Mouse (Mus musculus) small intestine, adult 2 months (tissue): ENCODE results near the gene Rab34. TPM values are rescaled to one million over a fixed set of nuclear protein-coding genes. Genes with fewer than 3 reads are reported as not detected.
A peak's percentile ranks its signal among the peaks of the same experiment; 100 is the strongest.

ENCODE experiments used
- H3K27ac ChIP-seq: fragments of 200-500 bp; 2 replicates; pipeline ENCODE4 v1.5.1; 2012; ENCODE audit warnings: low read depth, low read length, control low read depth, inconsistent platforms; ENCODE audit not compliant: insufficient read depth
- H3K27me3 ChIP-seq: fragments of 200-500 bp; 2 replicates; pipeline ENCODE4 v1.6.1; 2012; ENCODE audit warnings: mild to moderate bottlenecking, moderate library complexity, low read length, inconsistent platforms; ENCODE audit not compliant: control insufficient read depth, insufficient read depth
- H3K36me3 ChIP-seq: fragments of 200-500 bp; 2 replicates; pipeline ENCODE4 v1.6.1; 2012; ENCODE audit warnings: mild to moderate bottlenecking, low read length, control low read depth, inconsistent platforms; ENCODE audit not compliant: control insufficient read depth, insufficient read depth
- H3K4me1 ChIP-seq: fragments of 200-500 bp; 2 replicates; pipeline ENCODE4 v1.6.1; 2012; ENCODE audit warnings: low read length, inconsistent platforms, mixed read lengths; ENCODE audit not compliant: control insufficient read depth, insufficient read depth, insufficient read length
- H3K4me3 ChIP-seq: fragments of 200-500 bp; 2 replicates; pipeline ENCODE4 v1.5.1; 2012; ENCODE audit warnings: low read depth, mild to moderate bottlenecking, control low read depth, inconsistent platforms, low read length, moderate library complexity
- CTCF ChIP-seq: fragments of 200-500 bp; IDR thresholded peaks from 2 replicates; pipeline ENCODE4 v1.5.1; 2012; ENCODE audit warnings: low read depth, mild to moderate bottlenecking, control low read depth, inconsistent platforms, low read length, moderate library complexity, mixed read lengths; ENCODE audit not compliant: insufficient replicate concordance, insufficient read length; ENCODE audit errors: extremely low read depth
- POLR2A ChIP-seq: fragments of 200-500 bp; IDR thresholded peaks from 2 replicates; pipeline ENCODE4 v1.6.1; 2012; ENCODE audit warnings: low read depth, mild to moderate bottlenecking, control low read depth, inconsistent platforms, low read length, moderate library complexity
- WGBS: fragments of 180-500 bp; shearing (Covaris S2); methylation state at CpG from one replicate; pipeline ENCODE4 v1.1.7; 2018; 5-methylcytosine and 5-hydroxymethylcytosine counted together
- polyA plus RNA-seq: library from polyadenylated mRNA; depleted of rRNA; stranded (reverse); fragments of >200 nt; gene quantifications from 2 replicates; pipeline ENCODE4 v1.2.3, GENCODE M21; 2012

The Rab34 gene
- polyA plus RNA-seq, 1 experiment: 13.0 TPM

DNA sequence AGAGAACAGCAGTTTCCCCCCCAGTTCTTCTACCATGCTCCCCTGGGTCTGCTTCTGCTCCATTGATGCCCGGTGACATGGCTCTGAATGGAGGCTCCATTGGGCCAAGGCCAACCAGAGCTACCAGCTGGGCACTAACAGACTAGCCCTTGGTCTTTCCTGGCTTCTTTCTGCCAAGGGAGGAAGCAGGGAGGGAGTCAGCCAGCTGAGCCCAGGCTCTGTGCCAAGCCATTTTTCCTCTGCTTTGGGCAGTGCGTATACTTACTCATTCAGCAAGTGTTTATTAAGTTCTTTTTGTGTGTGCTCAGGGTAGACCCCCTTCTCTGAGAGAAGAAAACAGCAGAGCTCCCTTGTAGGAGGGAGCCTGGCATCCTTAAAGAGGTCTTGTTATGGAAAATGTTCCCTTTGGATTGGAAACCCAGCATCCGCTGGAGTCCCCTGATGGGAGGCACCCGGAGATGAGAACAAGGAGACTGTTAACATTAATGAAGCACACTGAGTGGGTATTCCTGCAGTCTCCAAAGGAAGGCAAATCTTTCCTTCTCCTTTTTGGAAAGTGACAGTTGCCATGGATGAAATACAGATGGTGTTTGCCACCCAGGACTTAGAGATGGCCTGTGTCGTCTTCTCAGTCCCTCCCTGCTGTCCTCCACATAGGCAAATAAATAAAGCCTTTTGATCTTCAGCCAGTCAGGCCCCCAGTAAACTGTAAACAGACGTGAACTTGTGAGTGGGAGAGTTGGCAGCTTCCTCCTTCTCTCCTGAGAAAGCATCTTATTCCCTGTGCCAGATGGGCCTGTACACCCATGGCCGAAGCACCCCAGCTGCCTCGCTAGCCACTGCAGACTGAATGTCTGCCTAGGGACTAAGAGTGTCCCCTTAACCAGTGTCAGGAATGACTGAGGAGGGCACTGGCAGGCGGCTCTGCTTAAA is 35.7 kb upstream of the Rab34 start:
- H3K27me3 ChIP-seq: no peaks in the 10 kb centered on the region
- WGBS: 75% methylated on average over 9 of the region's 9 CpGs
- no peaks in the 10 kb centered on the region; the same call in 1 of the 2 replicates for H3K4me1 ChIP-seq
- H3K36me3 ChIP-seq: peaks cover 36% of the 10 kb centered on the region
- H3K27ac ChIP-seq: 0 out of 2 replicates have a peak overlapping the region, but pooled peaks have one; percentile 14
- TF ChIP-seq CTCF (no peak), POLR2A (no peak)
- no peak overlapping the region for H3K4me3 ChIP-seq

DNA sequence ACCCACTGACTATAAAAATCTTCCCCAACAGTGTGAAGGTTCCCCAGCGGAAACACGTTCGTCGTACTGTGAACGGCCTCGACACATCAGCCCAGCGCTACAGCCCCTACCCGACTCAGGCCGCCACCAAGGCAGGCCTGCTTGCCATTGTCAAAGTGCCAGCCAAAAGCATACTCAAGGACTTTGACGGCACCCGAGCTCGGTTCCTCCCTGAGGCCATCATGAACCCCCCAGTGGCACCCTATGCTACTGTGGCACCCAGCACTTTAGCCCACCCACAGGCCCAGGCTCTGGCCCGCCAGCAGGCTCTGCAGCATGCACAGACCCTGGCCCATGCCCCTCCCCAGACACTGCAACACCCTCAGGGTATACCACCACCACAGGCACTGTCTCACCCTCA is 34.5 kb upstream of the Rab34 start:
- TF ChIP-seq CTCF: no peak
- no peak for TF ChIP-seq POLR2A
- WGBS: 88% methylated on average over 13 of the region's 13 CpGs
- H3K4me1 ChIP-seq: no peaks in the 10 kb centered on the region; the same call in 1 of the 2 replicates

GRCm38 (mm10) chr11:78155674-78156073 is 32.6 kb upstream of the Rab34 start:
- Histone ChIP-seq H3K27me3 (no peaks in the 10 kb centered on the region), H3K27ac (no peak overlapping the region), H3K36me3 (peaks cover 49% of the 10 kb centered on the region), H3K4me3 (no peak overlapping the region), H3K4me1 (no peaks in the 10 kb centered on the region; the same call in 1 of the 2 replicates)
- TF ChIP-seq CTCF: no peak
- TF ChIP-seq POLR2A: no peak
- 91% methylated on average over 5 of the region's 5 CpGs for WGBS

More for the DNA sequence above, 34.5 kb upstream of the Rab34 start:
- no peak overlapping the region for H3K4me3 ChIP-seq
- H3K27ac ChIP-seq: no peak overlapping the region
- no peaks in the 10 kb centered on the region for H3K27me3 ChIP-seq
- peaks cover 40% of the 10 kb centered on the region for H3K36me3 ChIP-seq

DNA sequence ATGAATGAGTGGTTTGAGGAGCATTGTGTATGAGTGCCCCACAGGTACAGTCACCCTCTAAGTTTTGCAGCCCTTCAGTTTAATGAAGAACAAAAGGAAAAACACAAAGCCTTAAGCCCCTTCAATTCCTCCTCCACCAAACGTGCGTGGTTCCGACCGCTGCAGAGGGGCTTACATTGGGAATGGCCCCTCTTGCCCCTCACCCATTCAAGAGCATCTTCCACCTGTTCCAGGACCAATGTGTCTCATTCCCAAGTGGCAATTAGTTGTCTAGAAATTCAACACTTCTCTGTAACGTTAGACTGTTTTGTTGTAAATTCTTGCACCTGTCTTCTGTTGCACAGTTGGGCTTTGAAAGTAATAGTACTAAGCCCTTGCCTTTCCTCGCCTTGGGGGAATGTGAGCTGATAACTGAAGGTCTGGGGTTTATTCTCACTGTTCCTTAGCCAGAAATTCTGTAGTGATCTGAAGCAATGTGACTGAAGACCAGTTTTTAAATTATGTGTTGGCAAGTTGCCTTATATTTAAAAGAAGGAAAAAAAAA is 32.0 kb upstream of the Rab34 start:
- Histone ChIP-seq H3K4me3 (no peak overlapping the region), H3K4me1 (no peaks in the 10 kb centered on the region; the same call in 1 of the 2 replicates), H3K27ac (no peak overlapping the region), H3K36me3 (peaks cover 51% of the 10 kb centered on the region), H3K27me3 (no peaks in the 10 kb centered on the region)
- TF ChIP-seq CTCF: no peak
- TF ChIP-seq POLR2A: no peak
- 84% methylated on average over 6 of the region's 6 CpGs for WGBS

GRCm38 (mm10) chr11:78159096-78159495 is 29.1 kb upstream of the Rab34 start:
- 18% methylated on average over 2 of the region's 2 CpGs for WGBS
- H3K4me1 ChIP-seq: peaks cover 21% of the 10 kb centered on the region
- TF ChIP-seq CTCF (peak; percentile 98; the same call in 1 of the 2 replicates), POLR2A (no peak)
- no peak overlapping the region for H3K4me3 ChIP-seq
- peaks cover 47% of the 10 kb centered on the region for H3K36me3 ChIP-seq
- no peaks in the 10 kb centered on the region for H3K27me3 ChIP-seq
- H3K27ac ChIP-seq: no peak overlapping the region

DNA sequence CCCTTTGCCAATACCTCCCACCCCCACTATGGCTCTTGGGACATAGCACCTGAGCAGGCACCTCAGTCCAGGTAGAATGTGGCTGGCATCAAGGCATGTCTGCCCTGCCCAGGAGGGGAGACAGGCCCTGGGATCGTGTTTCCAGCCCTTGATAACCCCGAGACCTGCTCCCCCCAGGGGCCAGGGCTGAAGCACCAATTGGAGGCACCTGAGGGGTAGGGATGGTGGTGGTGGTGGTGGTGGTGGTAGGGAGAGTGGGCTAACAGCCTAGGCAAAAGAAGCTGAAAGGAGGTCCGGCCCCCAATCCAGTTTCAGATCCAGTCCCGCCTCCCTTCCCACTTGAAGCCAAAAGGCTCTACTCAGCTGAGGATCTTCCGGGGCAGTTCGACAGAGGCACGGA is 28.7 kb upstream of the Rab34 start:
- Histone ChIP-seq H3K36me3 (peaks cover 44% of the 10 kb centered on the region), H3K4me1 (peaks cover 25% of the 10 kb centered on the region), H3K27ac (no peak overlapping the region), H3K27me3 (no peaks in the 10 kb centered on the region), H3K4me3 (no peak overlapping the region)
- TF ChIP-seq POLR2A: no peak
- no peak for TF ChIP-seq CTCF
- 77% methylated on average over 7 of the region's 7 CpGs for WGBS

- peaks cover 25% of the 10 kb centered on the region for H3K4me1 ChIP-seq
- peaks cover 41% of the 10 kb centered on the region for H3K36me3 ChIP-seq
- no peaks in the 10 kb centered on the region for H3K27me3 ChIP-seq
- TF ChIP-seq CTCF: no peak
- TF ChIP-seq POLR2A: no peak
- 84% methylated on average over 18 of the region's 18 CpGs for WGBS
- H3K27ac ChIP-seq: no peak overlapping the region
- H3K4me3 ChIP-seq: no peak overlapping the region
Measured at GRCm38 (mm10) chr11:78160171-78160570, 28.1 kb upstream of the Rab34 start.
